Mouse (Mus musculus) C2C12 (cell line): ENCODE measurements at regions not wholly inside any gene's neighbourhood (a gene's known extent, or its start where the extent isn't known, plus 50 kb on each side); places are given as distances from the start of the nearest gene placed in this dataset.

Source experiments
- H3K27me3 ChIP-seq: one replicate; pipeline ENCODE4 v1.6.1; 2011; ENCODE audit not compliant: control insufficient read depth, insufficient read depth, insufficient read length
- H3K36me3 ChIP-seq: one replicate; pipeline ENCODE4 v1.6.1; 2011; ENCODE audit not compliant: control insufficient read depth, insufficient read depth
- H3K4me3 ChIP-seq: one replicate; pipeline ENCODE4 v1.5.1; 2011; ENCODE audit warnings: mild to moderate bottlenecking, control low read depth; ENCODE audit not compliant: poor library complexity, insufficient read depth, severe bottlenecking
- H3K79me2 ChIP-seq: one replicate; pipeline ENCODE4 v1.6.1; 2011; ENCODE audit not compliant: control insufficient read depth, insufficient read depth
- H3K79me3 ChIP-seq: one replicate; pipeline ENCODE4 v1.6.1; 2011; ENCODE audit warnings: low read depth, control low read depth
- H3ac ChIP-seq: one replicate; pipeline ENCODE3; 2011; ENCODE audit warnings: low read depth; ENCODE audit not compliant: control insufficient read depth, insufficient read length
- CEBPB ChIP-seq: IDR thresholded peaks from one replicate; pipeline ENCODE4 v1.6.1; 2011; ENCODE audit warnings: low read depth, mild to moderate bottlenecking, control low read depth, moderate library complexity
- CTCF ChIP-seq: IDR thresholded peaks from one replicate; pipeline ENCODE4 v1.5.1; 2011; ENCODE audit not compliant: control insufficient read depth, insufficient read depth, insufficient read length
- FOSL1 ChIP-seq: IDR thresholded peaks from one replicate; pipeline ENCODE4 v1.8.0; 2011; ENCODE audit warnings: mild to moderate bottlenecking, low read length; ENCODE audit not compliant: poor library complexity, insufficient read depth, severe bottlenecking
- MAX ChIP-seq: IDR thresholded peaks from one replicate; pipeline ENCODE4 v1.6.1; 2011; ENCODE audit warnings: mild to moderate bottlenecking, control low read depth
- MYOD1 ChIP-seq: IDR thresholded peaks from one replicate; pipeline ENCODE4 v1.6.1; 2011; ENCODE audit warnings: low read depth; ENCODE audit not compliant: control insufficient read depth, insufficient read length
- MYOG ChIP-seq: IDR thresholded peaks from one replicate; pipeline ENCODE4 v1.6.1; 2011; ENCODE audit not compliant: control insufficient read depth, insufficient read length; ENCODE audit errors: extremely low read depth
- USF1 ChIP-seq: IDR thresholded peaks from one replicate; pipeline ENCODE4 v1.6.1; 2011; ENCODE audit warnings: low read depth, mild to moderate bottlenecking, control low read depth, moderate library complexity

- Histone ChIP-seq H3K4me3 (no peak overlapping the region), H3K36me3 (no peaks in the 10 kb centered on the region), H3ac (no peak overlapping the region), H3K79me2 (no peaks in the 10 kb centered on the region), H3K79me3 (no peaks in the 10 kb centered on the region), H3K27me3 (no peaks in the 10 kb centered on the region)
- TF ChIP-seq MAX (no peak), USF1 (no peak), CTCF (no peak), MYOD1 (no peak), MYOG (no peak), FOSL1 (no peak), CEBPB (no peak)
Observed at GRCm38 (mm10) chr12:71481899-71482593, 172.4 kb downstream of the Dact1 start.

- no peaks in the 10 kb centered on the region for H3K36me3 ChIP-seq
- H3K79me3 ChIP-seq, result no peaks in the 10 kb centered on the region
- H3K27me3 ChIP-seq, result no peaks in the 10 kb centered on the region
- H3ac ChIP-seq, result no peak overlapping the region
- H3K79me2 ChIP-seq, result no peaks in the 10 kb centered on the region
- no peak overlapping the region for H3K4me3 ChIP-seq
- TF ChIP-seq MYOG, result no peak
- TF ChIP-seq MYOD1, result no peak
- TF ChIP-seq FOSL1, result no peak
- TF ChIP-seq MAX, result no peak
- TF ChIP-seq CEBPB, result no peak
- no peak for TF ChIP-seq CTCF
- TF ChIP-seq USF1, result no peak
Observed at GRCm38 (mm10) chr12:71482619-71483018, 172.9 kb downstream of the Dact1 start.

- Histone ChIP-seq H3K4me3 (no peak overlapping the region), H3ac (no peak overlapping the region), H3K79me3 (no peaks in the 10 kb centered on the region), H3K27me3 (no peaks in the 10 kb centered on the region), H3K36me3 (no peaks in the 10 kb centered on the region), H3K79me2 (no peaks in the 10 kb centered on the region)
- TF ChIP-seq CTCF (no peak), USF1 (peak; percentile 18)
Observed at GRCm38 (mm10) chr12:71483536-71484165, 174.0 kb downstream of the Dact1 start.

- no peaks in the 10 kb centered on the region for H3K79me3 ChIP-seq
- no peaks in the 10 kb centered on the region for H3K27me3 ChIP-seq
- TF ChIP-seq USF1 (no peak), CTCF (no peak), CEBPB (no peak), MYOD1 (no peak), MYOG (no peak), FOSL1 (no peak), MAX (no peak)
- no peaks in the 10 kb centered on the region for H3K36me3 ChIP-seq
- H3K4me3 ChIP-seq, result no peak overlapping the region
- H3K79me2 ChIP-seq, result no peaks in the 10 kb centered on the region
- no peak overlapping the region for H3ac ChIP-seq
Observed at GRCm38 (mm10) chr12:71484286-71484685, 174.6 kb downstream of the Dact1 start.

GRCm38 (mm10) chr12:71486078-71486477 is 176.4 kb downstream of the Dact1 start:
- no peaks in the 10 kb centered on the region for H3K79me2 ChIP-seq
- H3ac ChIP-seq, result no peak overlapping the region
- H3K36me3 ChIP-seq, result no peaks in the 10 kb centered on the region
- no peaks in the 10 kb centered on the region for H3K27me3 ChIP-seq
- no peaks in the 10 kb centered on the region for H3K79me3 ChIP-seq
- H3K4me3 ChIP-seq, result no peak overlapping the region
- TF ChIP-seq MYOG (no peak), CEBPB (no peak), USF1 (no peak), FOSL1 (no peak), CTCF (no peak)
